Mouse (Mus musculus) forebrain, embryonic 16.5 days (tissue): ENCODE measurements at regions not wholly inside any gene's neighbourhood (a gene's known extent, or its start where the extent isn't known, plus 50 kb on each side); places are given as distances from the start of the nearest gene placed in this dataset.

Source experiments
- ATAC-seq: fragments of 200-750 bp; cut with Nextera tagmentation; 2 replicates; pipeline ENCODE4 v1.8.0; 2017; ENCODE audit warnings: mild to moderate bottlenecking, moderate library complexity
- H3K27ac ChIP-seq: fragments of 300-500 bp; sonication (generic); 2 replicates; pipeline ENCODE4 v1.5.1; 2014; ENCODE audit warnings: low read length, control low read depth
- H3K27me3 ChIP-seq: fragments of 300-500 bp; sonication (generic); replicated peaks from 2 replicates; pipeline ENCODE4 v1.6.1; 2014; ENCODE audit warnings: low read length; ENCODE audit not compliant: control insufficient read depth, insufficient read depth
- H3K36me3 ChIP-seq: fragments of 300-500 bp; sonication (generic); 2 replicates; pipeline ENCODE4 v1.6.1; 2014; ENCODE audit not compliant: control insufficient read depth, insufficient read depth
- H3K4me1 ChIP-seq: fragments of 300-500 bp; sonication (generic); replicated peaks from 2 replicates; pipeline ENCODE4 v1.6.1; 2014; ENCODE audit warnings: low read length; ENCODE audit not compliant: control insufficient read depth, insufficient read depth
- H3K4me2 ChIP-seq: fragments of 300-500 bp; sonication (generic); 2 replicates; pipeline ENCODE4 v1.6.1; 2014; ENCODE audit warnings: mild to moderate bottlenecking, low read length, control low read depth
- H3K4me3 ChIP-seq: fragments of 300-500 bp; sonication (generic); replicated peaks from 2 replicates; pipeline ENCODE4 v1.5.1; 2014; ENCODE audit warnings: mild to moderate bottlenecking, low read length, control low read depth
- H3K9ac ChIP-seq: fragments of 300-500 bp; sonication (generic); replicated peaks from 2 replicates; pipeline ENCODE4 v1.6.1; 2014; ENCODE audit warnings: low read depth, low read length, control low read depth
- H3K9me3 ChIP-seq: fragments of 300-500 bp; sonication (generic); 2 replicates; pipeline ENCODE4 v1.6.1; 2016; ENCODE audit warnings: low read length; ENCODE audit not compliant: control insufficient read depth
- WGBS: fragments of 180-500 bp; shearing (Covaris S2); extraction: QIAGEN DNeasy Blood & Tissue Kit; methylation state at CpG from one replicate; pipeline ENCODE4 v1.1.7; 2014; 5-methylcytosine and 5-hydroxymethylcytosine counted together

DNA sequence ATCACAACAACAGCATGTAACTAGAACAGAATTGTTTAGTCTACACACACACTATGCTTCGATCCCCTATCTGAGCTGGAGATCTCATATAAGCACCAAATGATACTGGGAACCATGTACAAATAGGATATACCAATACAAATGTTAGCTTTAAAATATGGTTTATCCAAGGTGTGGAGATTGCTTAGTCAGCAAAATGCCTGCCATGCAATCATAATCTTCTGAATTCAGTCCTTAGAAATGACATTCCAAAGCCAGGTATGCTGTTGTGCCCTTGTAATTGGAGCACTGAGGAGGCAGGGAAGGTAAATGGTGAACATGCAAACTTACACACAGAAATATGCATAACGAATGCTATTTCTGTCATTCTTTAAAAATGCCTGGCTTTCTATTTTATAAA is 54.0 kb upstream of the Thsd7b start:
- Histone ChIP-seq H3K27me3 (no peaks in the 10 kb centered on the region), H3K4me2 (no peak overlapping the region), H3K9me3 (no peaks in the 10 kb centered on the region), H3K4me1 (no peaks in the 10 kb centered on the region), H3K9ac (no peak overlapping the region), H3K36me3 (no peaks in the 10 kb centered on the region), H3K27ac (no peak overlapping the region), H3K4me3 (no peak overlapping the region)
- WGBS, result 89% methylated on average over 2 of the region's 2 CpGs
- ATAC-seq, result no peak

DNA sequence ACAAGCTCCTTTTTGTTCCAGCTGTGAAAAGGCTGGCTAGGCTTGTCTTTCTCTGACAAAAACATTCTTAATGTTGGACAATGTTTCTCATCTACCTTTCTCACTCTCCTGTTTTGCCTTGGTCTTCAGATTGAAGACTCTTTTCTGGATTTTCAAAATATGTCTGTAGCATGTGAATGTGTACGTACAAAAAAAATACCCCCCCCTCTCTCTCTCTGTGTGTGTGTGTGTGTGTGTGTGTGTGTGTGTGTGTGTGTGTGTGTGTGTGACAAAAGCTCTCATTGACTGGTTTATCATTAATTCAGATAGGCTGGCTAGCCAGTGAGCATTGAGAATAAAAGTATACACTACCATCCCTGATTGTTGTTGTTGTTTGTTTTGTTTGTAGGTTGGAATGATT is 64.3 kb upstream of the Thsd7b start:
- no peaks in the 10 kb centered on the region for H3K9me3 ChIP-seq
- H3K36me3 ChIP-seq, result no peaks in the 10 kb centered on the region
- H3K27ac ChIP-seq, result peak overlapping the region; percentile 78
- 29% methylated on average over 1 of the region's 1 CpGs for WGBS
- H3K4me3 ChIP-seq, result no peak overlapping the region
- H3K4me1 ChIP-seq, result peaks cover 12% of the 10 kb centered on the region
- ATAC-seq, result 0 out of 2 replicates have a peak, but pooled peaks have one; percentile 2
- H3K4me2 ChIP-seq, result no peak overlapping the region
- H3K27me3 ChIP-seq, result no peaks in the 10 kb centered on the region
- no peak overlapping the region for H3K9ac ChIP-seq

DNA sequence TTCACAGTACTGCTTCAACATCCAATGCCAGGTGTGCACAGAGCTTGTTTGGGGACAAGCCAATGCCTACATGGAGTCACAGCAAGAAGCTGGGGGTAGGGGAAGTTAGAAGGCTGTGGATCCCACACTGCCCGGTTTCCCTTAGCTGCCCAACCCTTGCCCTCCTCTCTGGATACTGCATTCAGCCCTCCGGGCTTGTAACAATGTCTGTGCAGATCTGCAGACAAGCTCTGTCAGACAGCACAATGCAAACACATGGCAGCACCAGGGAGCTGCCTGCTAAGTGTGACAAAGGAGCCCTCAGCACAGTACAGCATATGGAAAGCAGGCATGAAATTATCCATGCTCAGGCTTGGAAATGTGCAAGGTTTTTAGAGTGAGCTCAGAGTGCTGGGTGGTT is 64.7 kb upstream of the Thsd7b start:
- H3K27me3 ChIP-seq, result no peaks in the 10 kb centered on the region
- H3K36me3 ChIP-seq, result no peaks in the 10 kb centered on the region
- no peak overlapping the region for H3K4me3 ChIP-seq
- peaks cover 12% of the 10 kb centered on the region for H3K4me1 ChIP-seq
- WGBS, result 2% methylated on average over 2 of the region's 2 CpGs
- H3K27ac ChIP-seq, result peak overlapping the region; percentile 78
- peak overlapping the region; percentile 7; the same call in 1 of the 2 replicates for H3K4me2 ChIP-seq
- H3K9ac ChIP-seq, result peak overlapping the region; percentile 35
- no peaks in the 10 kb centered on the region for H3K9me3 ChIP-seq
- ATAC-seq, result peak; percentile 99

DNA sequence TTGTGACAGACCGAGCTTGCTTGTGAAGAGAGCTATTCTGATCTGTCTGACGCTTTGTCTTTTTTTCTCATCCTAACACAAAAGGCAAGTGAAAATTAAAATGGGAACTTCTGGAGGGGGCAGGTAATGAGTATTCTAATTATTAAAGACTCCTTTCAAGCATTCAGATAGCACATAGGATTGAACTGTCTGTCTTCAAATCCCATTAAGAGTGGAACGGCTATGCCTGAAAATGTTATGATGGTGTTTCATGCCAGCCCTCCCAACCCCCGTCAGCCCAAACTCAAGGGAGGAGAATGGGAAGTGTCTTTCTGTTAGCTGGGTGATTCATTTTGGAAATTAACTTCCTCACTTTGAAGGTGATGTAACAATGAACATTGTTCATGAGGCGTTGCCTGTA is 65.4 kb upstream of the Thsd7b start:
- H3K36me3 ChIP-seq, result no peaks in the 10 kb centered on the region
- no peaks in the 10 kb centered on the region for H3K27me3 ChIP-seq
- no peak overlapping the region; the same call in 1 of the 2 replicates for H3K27ac ChIP-seq
- H3K4me3 ChIP-seq, result no peak overlapping the region
- whole genome bisulfite sequencing, result 37% methylated on average over 5 of the region's 5 CpGs
- H3K4me2 ChIP-seq, result no peak overlapping the region
- H3K9ac ChIP-seq, result no peak overlapping the region
- 0 out of 2 replicates have a peak, but pooled peaks have one; percentile 18 for ATAC-seq
- peaks cover 12% of the 10 kb centered on the region for H3K4me1 ChIP-seq
- H3K9me3 ChIP-seq, result no peaks in the 10 kb centered on the region

DNA sequence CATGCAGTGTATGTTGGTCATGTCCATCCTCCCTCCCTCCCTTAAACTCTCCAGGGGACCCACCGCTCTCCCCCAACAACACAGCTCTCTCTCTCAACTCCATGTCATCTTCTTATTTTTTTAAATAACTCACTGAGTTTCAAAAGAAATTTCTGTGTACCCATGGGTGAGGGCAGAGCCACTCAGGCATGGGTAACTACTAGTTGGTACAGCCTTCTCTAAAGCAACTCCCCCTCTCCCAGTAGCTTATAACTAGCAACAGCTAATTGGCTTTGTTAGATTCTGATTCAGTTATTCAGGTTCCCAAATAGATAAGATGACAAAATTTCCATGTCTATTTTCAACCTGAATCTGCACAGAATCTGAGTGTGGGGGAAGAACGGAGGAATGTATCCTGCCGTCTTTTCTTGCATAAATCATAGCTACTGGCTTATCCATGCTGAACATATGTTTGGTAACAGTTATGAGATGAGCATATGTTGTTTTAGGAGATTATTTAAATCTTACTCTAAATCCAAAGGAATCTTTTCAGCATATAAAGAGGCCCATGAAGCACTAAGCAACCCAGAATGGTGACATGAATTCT is 92.8 kb upstream of the Thsd7b start:
- H3K9me3 ChIP-seq, result no peaks in the 10 kb centered on the region
- no peak overlapping the region for H3K4me2 ChIP-seq
- H3K9ac ChIP-seq, result no peak overlapping the region
- H3K4me3 ChIP-seq, result no peak overlapping the region
- H3K4me1 ChIP-seq, result no peaks in the 10 kb centered on the region
- no peak overlapping the region for H3K27ac ChIP-seq
- 72% methylated on average over 3 of the region's 3 CpGs for WGBS
- ATAC-seq, result peak; percentile 89
- no peaks in the 10 kb centered on the region for H3K36me3 ChIP-seq
- H3K27me3 ChIP-seq, result no peaks in the 10 kb centered on the region

DNA sequence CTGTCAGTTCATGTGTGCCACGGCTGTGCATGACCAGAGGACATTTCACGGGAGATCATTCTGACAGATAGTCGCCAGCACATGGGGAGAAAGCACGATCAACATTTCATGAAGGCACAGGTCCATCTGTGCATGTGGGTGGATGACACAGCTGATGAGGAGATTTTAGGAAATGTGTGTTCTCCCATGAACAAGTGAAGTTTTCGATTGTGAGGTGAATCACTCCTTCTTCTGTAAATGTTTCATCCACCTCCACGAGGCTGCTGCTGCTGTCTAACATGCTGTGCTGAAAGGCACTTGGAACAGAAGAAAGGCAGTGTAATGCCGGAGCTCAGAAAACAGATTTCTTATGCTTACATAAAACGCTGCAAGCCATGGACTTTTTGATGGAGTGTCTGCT is 103.2 kb upstream of the Thsd7b start:
- Histone ChIP-seq H3K9ac (no peak overlapping the region), H3K36me3 (no peaks in the 10 kb centered on the region), H3K4me3 (no peak overlapping the region), H3K4me2 (no peak overlapping the region), H3K27ac (no peak overlapping the region), H3K27me3 (no peaks in the 10 kb centered on the region), H3K4me1 (no peaks in the 10 kb centered on the region), H3K9me3 (no peaks in the 10 kb centered on the region)
- 85% methylated on average over 8 of the region's 8 CpGs for WGBS
- no peak for ATAC-seq

DNA sequence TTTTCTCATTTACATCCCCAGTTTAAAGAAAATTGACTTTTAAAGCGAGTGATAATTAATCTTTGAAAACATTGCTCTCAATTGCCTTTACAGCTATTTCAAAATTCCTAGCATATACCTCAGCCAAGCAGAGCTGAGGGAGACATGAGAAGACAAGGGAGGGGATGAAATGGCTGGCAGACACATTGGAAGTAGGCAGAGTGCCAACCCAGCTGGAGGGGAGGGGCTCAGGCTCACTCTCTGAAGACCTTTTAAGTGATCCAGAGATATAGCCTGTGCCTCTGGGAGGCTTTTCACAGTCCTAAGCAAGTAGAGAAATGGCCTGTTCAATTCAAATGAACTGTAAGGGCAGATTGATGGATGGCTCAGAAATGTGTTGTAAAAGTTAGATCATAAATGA is 122.5 kb upstream of the Thsd7b start:
- Histone ChIP-seq H3K9me3 (no peaks in the 10 kb centered on the region), H3K4me3 (no peak overlapping the region), H3K4me2 (no peak overlapping the region), H3K4me1 (no peaks in the 10 kb centered on the region; the same call in 1 of the 2 replicates), H3K27me3 (no peaks in the 10 kb centered on the region), H3K27ac (no peak overlapping the region), H3K9ac (no peak overlapping the region), H3K36me3 (no peaks in the 10 kb centered on the region)
- ATAC-seq, result peak; percentile 61
- WGBS, result 50% methylated on average over 1 of the region's 1 CpGs

DNA sequence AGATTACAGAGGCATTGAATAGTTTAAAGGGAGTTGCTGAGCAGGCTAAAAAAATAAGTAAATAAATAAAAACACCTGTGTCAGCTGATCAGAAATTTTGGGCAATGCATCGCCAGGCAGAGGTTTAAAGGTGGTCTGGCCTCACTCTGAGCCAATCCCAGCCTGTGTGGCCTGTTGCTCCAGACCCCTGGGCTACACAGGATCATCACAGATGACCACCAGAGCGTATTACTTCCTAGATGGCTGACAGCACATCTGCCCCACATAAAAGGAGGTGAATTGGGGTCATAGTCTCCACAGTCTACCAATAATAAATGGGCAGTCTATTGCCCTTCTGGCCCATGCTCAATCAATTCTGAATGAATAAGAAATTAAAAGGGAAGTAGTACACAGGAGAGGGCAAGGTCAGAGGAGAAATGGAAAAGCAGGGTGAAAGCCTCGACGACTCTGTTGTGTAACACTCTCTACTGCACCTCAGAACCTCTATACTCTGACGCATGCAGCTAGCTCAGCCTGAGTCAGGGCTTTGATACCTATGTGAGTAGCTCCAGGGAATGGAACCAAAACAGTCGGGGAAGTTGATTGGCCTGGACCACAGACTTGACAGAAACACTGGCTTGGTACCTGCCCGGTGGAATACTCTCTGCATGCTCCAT is 124.2 kb upstream of the Thsd7b start:
- H3K9ac ChIP-seq, result no peak overlapping the region
- H3K9me3 ChIP-seq, result no peaks in the 10 kb centered on the region
- H3K36me3 ChIP-seq, result no peaks in the 10 kb centered on the region
- H3K4me2 ChIP-seq, result no peak overlapping the region
- 73% methylated on average over 7 of the region's 7 CpGs for WGBS
- ATAC-seq, result no peak
- no peak overlapping the region for H3K4me3 ChIP-seq
- no peaks in the 10 kb centered on the region for H3K27me3 ChIP-seq
- H3K4me1 ChIP-seq, result no peaks in the 10 kb centered on the region; the same call in 1 of the 2 replicates
- H3K27ac ChIP-seq, result no peak overlapping the region

DNA sequence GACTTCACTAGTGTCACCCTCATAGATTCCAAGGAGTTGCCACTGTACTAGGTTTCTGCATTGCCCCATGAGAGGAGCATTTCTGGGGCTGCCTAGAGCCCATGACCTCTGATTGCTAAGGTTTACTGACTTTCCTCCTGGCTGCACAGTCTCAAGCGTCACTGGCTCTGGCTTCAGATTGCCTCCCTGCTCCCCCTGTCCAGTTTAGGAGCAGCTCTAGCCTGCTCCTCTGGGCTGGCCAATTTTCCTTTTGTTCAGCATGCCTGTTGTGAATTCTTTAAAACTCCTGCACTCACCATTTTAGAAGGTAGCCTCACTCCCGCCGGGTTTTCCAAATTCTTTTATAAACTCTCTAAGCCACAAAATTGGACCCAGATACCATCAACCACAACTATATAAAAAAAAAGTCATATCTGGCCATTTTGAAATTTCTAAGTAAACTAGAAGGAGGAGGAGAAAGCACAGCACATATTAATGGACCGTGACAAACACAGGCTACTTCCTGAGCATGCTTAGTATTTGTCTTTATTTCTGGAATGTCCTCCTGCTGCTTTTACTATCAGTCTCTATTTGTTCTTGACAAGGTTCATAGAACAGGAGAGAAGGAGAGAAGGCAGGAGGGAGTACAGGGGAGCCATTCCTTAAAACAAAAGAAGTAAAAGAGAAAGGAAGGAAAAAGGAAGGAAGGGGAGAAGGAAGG is 126.6 kb upstream of the Thsd7b start:
- H3K27me3 ChIP-seq, result no peaks in the 10 kb centered on the region
- no peak overlapping the region for H3K4me2 ChIP-seq
- H3K4me3 ChIP-seq, result no peak overlapping the region
- H3K9ac ChIP-seq, result no peak overlapping the region
- no peaks in the 10 kb centered on the region; the same call in 1 of the 2 replicates for H3K4me1 ChIP-seq
- no peak overlapping the region for H3K27ac ChIP-seq
- H3K36me3 ChIP-seq, result no peaks in the 10 kb centered on the region
- H3K9me3 ChIP-seq, result no peaks in the 10 kb centered on the region
- 66% methylated on average over 4 of the region's 4 CpGs for WGBS
- ATAC-seq, result no peak
